Mouse (Mus musculus) ES-Bruce4 (cell line): ENCODE data around the gene Gcdh.

Experiments
- CTCF ChIP-seq: IDR thresholded peaks from one replicate; pipeline ENCODE4 v1.8.1; 2011; ENCODE audit warnings: low read depth, low read length
- EP300 ChIP-seq: IDR thresholded peaks from 2 replicates; pipeline ENCODE4 v1.6.1; 2011; ENCODE audit warnings: low read depth, low read length; ENCODE audit not compliant: insufficient read depth
- POLR2A ChIP-seq: IDR thresholded peaks from one replicate; pipeline ENCODE4 v1.8.1; 2011; ENCODE audit warnings: low read length; ENCODE audit not compliant: insufficient read depth

DNA sequence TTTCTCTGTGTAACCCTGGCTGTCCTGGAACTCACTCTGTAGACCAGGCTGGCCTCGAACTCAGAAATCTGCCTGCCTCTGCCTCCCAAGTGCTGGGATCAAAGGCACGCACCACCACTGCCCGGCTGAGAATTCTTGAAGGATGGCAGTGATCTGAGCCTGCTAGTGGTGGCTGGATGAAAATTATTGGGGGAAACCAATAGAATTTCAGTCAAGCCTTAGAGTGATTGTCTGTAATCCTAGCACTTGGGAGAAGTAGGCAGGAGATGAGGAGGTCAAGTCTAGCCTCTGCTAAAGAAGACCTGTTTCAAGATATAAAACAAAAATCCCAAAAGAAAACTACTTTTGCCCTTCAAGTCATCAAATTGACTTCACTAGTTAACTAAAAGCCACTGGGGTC lies 37.3 kb downstream of the Gcdh start:
- TF ChIP-seq POLR2A = no peak
- TF ChIP-seq CTCF = no peak
- TF ChIP-seq EP300 = no peak
